Mouse (Mus musculus) stomach, embryonic 16.5 days (tissue): ENCODE measurements at regions not wholly inside any gene's neighbourhood (a gene's known extent, or its start where the extent isn't known, plus 50 kb on each side); places are given as distances from the start of the nearest gene placed in this dataset.

Source experiments
- ATAC-seq: fragments of 200-750 bp; cut with Nextera tagmentation; 2 replicates; pipeline ENCODE4 v1.8.0; 2017; ENCODE audit warnings: moderate number of reproducible peaks, moderate TSS enrichment; ENCODE audit not compliant: insufficient read depth, low FRiP score
- H3K27ac ChIP-seq: fragments of 300-500 bp; sonication (generic); 2 replicates; pipeline ENCODE4 v1.5.1; 2014; ENCODE audit warnings: low read length
- H3K27me3 ChIP-seq: fragments of 300-500 bp; sonication (generic); 2 replicates; pipeline ENCODE4 v1.6.1; 2014; ENCODE audit warnings: low read length, control low read depth, mixed read lengths; ENCODE audit not compliant: control insufficient read depth, insufficient read depth
- H3K36me3 ChIP-seq: fragments of 300-500 bp; sonication (generic); 2 replicates; pipeline ENCODE4 v1.6.1; 2014; ENCODE audit warnings: low read length; ENCODE audit not compliant: control insufficient read depth, insufficient read depth
- H3K4me1 ChIP-seq: fragments of 300-500 bp; sonication (generic); 2 replicates; pipeline ENCODE4 v1.6.1; 2014; ENCODE audit warnings: low read length, control low read depth, mixed read lengths; ENCODE audit not compliant: control insufficient read depth, insufficient read depth
- H3K4me2 ChIP-seq: fragments of 300-500 bp; sonication (generic); 2 replicates; pipeline ENCODE4 v1.6.1; 2014; ENCODE audit warnings: low read depth, low read length, mixed read lengths
- H3K4me3 ChIP-seq: fragments of 300-500 bp; sonication (generic); replicated peaks from 2 replicates; pipeline ENCODE4 v1.5.1; 2014; ENCODE audit warnings: mild to moderate bottlenecking, low read length
- H3K9ac ChIP-seq: fragments of 300-500 bp; sonication (generic); 2 replicates; pipeline ENCODE4 v1.6.1; 2014; ENCODE audit warnings: low read length
- H3K9me3 ChIP-seq: fragments of 300-500 bp; sonication (generic); replicated peaks from 2 replicates; pipeline ENCODE4 v1.6.1; 2016; ENCODE audit warnings: low read length, control low read depth; ENCODE audit not compliant: control insufficient read depth
- WGBS: fragments of 180-500 bp; shearing (Covaris S2); extraction: QIAGEN DNeasy Blood & Tissue Kit; methylation state at CpG from one replicate; pipeline ENCODE4 v1.1.7; 2014; 5-methylcytosine and 5-hydroxymethylcytosine counted together

DNA sequence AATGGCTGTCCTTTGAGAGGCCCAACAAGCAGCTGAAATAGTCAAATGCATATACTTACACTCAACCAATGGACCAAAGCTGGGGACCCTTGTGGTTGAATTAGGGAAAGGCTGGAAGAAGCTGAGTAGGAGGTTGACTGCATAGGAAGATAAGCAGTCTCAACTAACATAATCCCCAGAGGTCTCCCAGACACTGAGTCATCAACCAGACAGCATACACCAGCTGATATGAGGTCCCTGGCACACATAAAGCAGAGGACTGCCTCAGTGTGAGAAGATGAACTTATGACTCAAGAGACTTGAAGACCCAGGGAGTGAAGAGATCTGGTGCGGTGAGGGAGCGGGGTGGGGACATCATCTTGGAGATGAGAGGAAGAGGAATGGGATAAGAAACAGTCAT is 863.8 kb downstream of the Nap1l3 start:
- Histone ChIP-seq H3K4me3 (no peak overlapping the region), H3K9me3 (no peaks in the 10 kb centered on the region), H3K27me3 (no peaks in the 10 kb centered on the region), H3K27ac (no peak overlapping the region), H3K4me1 (no peaks in the 10 kb centered on the region), H3K4me2 (no peak overlapping the region), H3K36me3 (no peaks in the 10 kb centered on the region), H3K9ac (no peak overlapping the region)
- ATAC-seq: no peak
- WGBS: 93% methylated on average over 2 of the region's 2 CpGs

DNA sequence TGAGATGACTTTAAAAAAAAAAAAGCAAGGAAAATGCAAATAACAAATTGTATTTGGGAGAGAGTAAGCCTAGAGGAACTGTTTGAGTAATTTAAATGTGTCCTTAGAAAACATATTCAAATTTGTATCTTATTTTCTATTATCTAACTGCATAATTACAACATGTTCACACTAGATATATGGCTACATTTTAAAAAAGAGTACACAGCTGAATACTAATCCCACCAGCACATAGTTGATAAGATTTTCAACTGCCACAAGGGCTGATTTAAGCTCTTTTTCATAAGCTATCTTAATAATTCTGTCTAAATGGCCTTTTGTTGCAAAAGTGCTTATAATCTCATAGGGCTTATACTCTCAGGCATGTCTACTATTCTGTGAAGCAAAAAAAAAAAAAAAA is 877.4 kb downstream of the Nap1l3 start:
- ATAC-seq: no peak

DNA sequence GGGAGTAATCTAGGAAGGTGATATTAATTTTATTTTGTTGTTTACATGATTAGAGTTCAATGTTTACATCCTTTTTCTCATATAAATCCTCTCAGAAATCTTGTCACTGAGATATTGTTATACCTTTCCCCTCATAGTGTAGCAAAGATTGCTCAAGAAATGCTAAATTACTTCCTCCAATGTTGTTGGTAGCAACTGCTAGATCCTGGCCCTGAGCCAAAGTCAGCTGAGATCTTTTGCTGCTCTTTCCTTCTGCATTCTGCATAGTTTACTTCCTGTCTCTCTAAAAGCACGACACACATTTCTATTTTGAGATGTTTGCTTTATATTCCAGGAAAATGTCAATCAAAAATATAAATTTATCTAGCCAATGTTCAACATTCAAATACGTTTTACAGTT is 899.5 kb downstream of the Nap1l3 start:
- no peak for ATAC-seq
- no peaks in the 10 kb centered on the region for H3K4me1 ChIP-seq
- H3K27me3 ChIP-seq: no peaks in the 10 kb centered on the region
- WGBS: 14% methylated on average over 2 of the region's 2 CpGs
- H3K4me2 ChIP-seq: no peak overlapping the region
- H3K36me3 ChIP-seq: no peaks in the 10 kb centered on the region
- H3K27ac ChIP-seq: no peak overlapping the region
- H3K9ac ChIP-seq: no peak overlapping the region
- H3K4me3 ChIP-seq: no peak overlapping the region
- H3K9me3 ChIP-seq: no peaks in the 10 kb centered on the region

More for the DNA sequence above, 877.4 kb downstream of the Nap1l3 start:
- H3K9me3 ChIP-seq: no peaks in the 10 kb centered on the region
- no peaks in the 10 kb centered on the region for H3K4me1 ChIP-seq
- H3K9ac ChIP-seq: no peak overlapping the region
- H3K27ac ChIP-seq: no peak overlapping the region
- no peaks in the 10 kb centered on the region for H3K27me3 ChIP-seq
- no peak overlapping the region for H3K4me3 ChIP-seq
- no peak overlapping the region for H3K4me2 ChIP-seq
- H3K36me3 ChIP-seq: no peaks in the 10 kb centered on the region

DNA sequence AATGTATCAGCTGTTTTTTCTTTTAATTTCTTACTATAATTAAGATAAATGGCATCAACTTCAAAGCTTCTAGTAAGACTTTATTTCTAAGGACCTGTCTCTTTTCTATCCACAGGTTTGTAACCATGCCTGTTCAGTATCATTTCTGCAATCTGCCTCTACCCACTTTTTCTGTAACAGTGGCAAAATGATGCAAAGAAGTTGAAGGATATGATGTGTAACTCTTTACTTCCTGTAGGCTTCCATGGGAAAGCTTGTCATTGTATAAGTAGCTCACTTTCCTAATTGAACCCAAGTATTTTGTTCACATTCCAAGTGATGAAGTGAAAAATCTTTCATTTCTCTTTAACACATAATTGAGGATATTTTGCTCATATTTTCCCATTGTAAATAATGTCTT is 900.0 kb downstream of the Nap1l3 start:
- Histone ChIP-seq H3K4me2 (no peak overlapping the region), H3K9me3 (no peaks in the 10 kb centered on the region), H3K9ac (no peak overlapping the region), H3K27me3 (no peaks in the 10 kb centered on the region), H3K27ac (no peak overlapping the region), H3K4me3 (no peak overlapping the region), H3K36me3 (no peaks in the 10 kb centered on the region), H3K4me1 (no peaks in the 10 kb centered on the region)
- ATAC-seq: no peak

DNA sequence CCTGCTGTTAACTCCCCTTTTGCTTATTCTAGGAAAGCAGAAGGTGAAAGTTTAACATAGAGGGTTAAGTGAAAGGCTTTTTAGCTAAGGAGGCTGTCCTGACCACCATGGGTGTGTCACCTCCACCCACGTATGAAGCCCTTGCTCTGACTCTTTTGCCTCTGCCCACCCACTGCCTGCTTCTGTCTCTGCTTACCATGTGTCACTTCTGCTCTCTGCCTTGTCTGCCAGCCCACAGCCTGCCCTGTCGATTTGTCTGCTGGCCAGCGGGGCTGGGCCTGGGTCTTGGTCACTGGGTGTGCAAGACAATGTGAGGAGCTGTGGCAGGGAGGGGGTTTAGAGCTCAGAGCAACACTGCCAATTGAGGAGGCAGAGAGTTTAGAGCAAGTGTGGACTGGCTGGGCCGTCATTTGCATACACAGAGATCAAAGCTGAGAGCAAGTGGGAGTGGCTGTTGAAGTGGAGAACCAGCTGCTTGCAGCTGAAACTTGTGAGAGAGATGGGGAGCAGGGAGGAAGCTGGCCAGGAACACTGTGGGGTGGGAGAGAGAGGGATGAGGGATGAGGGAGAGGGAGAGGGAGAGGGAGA is 917.7 kb downstream of the Nap1l3 start:
- H3K9me3 ChIP-seq: no peaks in the 10 kb centered on the region
- no peaks in the 10 kb centered on the region for H3K4me1 ChIP-seq
- H3K27me3 ChIP-seq: no peaks in the 10 kb centered on the region
- no peak overlapping the region for H3K9ac ChIP-seq
- no peak overlapping the region for H3K27ac ChIP-seq
- H3K36me3 ChIP-seq: no peaks in the 10 kb centered on the region
- peak; percentile 37; the same call in 1 of the 2 replicates for ATAC-seq
- no peak overlapping the region for H3K4me2 ChIP-seq
- 24% methylated on average over 4 of the region's 4 CpGs for WGBS
- no peak overlapping the region for H3K4me3 ChIP-seq

DNA sequence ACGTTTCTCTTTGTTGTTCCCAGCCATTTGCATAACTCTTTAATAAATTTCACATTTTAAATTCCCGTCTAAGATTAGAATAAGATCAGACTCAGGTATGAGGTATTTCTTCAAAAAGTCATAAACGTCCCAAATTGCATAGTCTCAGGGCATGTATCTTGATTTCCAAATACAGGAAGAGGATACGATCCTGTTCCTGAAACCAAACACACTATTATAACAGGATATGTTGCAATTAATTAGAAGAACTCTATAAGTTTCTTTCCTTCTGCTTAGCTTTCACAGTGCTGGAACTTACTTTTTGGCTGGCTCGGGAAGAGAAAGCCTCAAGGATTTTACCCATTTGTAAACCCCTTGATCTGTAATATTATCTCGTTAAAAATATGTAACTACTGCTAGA is 968.1 kb downstream of the Nap1l3 start:
- no peak overlapping the region for H3K9ac ChIP-seq
- no peaks in the 10 kb centered on the region for H3K9me3 ChIP-seq
- no peak overlapping the region for H3K4me3 ChIP-seq
- H3K27ac ChIP-seq: no peak overlapping the region
- no peaks in the 10 kb centered on the region for H3K27me3 ChIP-seq
- H3K4me2 ChIP-seq: no peak overlapping the region
- 75% methylated on average over 6 of the region's 6 CpGs for WGBS
- no peaks in the 10 kb centered on the region for H3K36me3 ChIP-seq
- no peak for ATAC-seq
- H3K4me1 ChIP-seq: no peaks in the 10 kb centered on the region
